ENCODE assay signal across 8 mouse cellular contexts in the genomic region with DNA sequence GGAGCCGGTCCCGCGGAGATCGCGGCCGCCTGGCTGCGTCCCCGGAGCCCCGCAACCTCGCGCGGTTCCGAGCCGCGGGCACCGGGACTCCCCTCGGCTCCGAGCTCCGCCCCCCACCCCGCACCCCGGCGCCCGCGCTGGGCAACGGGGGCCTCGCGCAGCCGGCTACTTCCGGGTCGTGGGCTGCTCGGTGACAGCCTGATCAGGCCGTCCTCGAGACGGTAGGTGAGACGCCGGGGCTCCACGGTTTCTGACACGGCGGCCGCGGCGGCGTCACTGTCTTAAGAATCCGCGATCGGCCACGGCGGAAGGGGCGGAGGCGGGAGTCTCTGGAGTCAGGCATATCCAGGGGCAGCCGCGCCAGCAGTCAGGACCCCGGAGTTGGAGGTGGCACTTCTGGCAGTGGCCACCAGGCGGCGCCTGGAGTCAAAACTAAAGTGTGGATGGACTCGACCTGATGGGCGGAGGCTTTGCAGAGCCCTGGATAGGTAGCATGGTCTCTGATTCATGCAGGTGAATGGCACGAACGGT. TPM values are rescaled to one million over a fixed set of nuclear protein-coding genes. Genes with fewer than 3 reads are reported as not detected.
DNase-seq lines count a peak whose midpoint lies in the region; ATAC-seq and TF ChIP-seq lines count a peak whose summit lies in the region.

A gene (minus strand): TSS at position 278 of the 531 bp plus-strand sequence.

- H3K27me3 ChIP-seq in heart, embryonic 11.5 days (ENCODE audit: control insufficient read depth, insufficient read depth, low read length) = no peaks in the 10 kb centered on the region
- no peaks in the 10 kb centered on the region for H3K27me3 ChIP-seq in kidney, embryonic 16.5 days (ENCODE audit: insufficient read depth, low read length)
- no peaks in the 10 kb centered on the region for H3K27me3 ChIP-seq in liver, adult 2 months (ENCODE audit: control insufficient read depth, insufficient read depth, low read length)
- H3K27me3 ChIP-seq in myocyte (ENCODE audit: control insufficient read depth, insufficient read depth, insufficient read length) = no peaks in the 10 kb centered on the region
- H3K27me3 ChIP-seq in splenic B cell, adult 2 months (ENCODE audit: control insufficient read depth, insufficient read depth, low read length, poor library complexity, severe bottlenecking) = no peaks in the 10 kb centered on the region

- WGBS in heart, embryonic 11.5 days (ENCODE audit: insufficient replicate concordance) = under 1% methylated on average over 46 of the region's 59 CpGs
- under 1% methylated on average over 59 of the region's 59 CpGs for WGBS in kidney, embryonic 16.5 days
- under 1% methylated on average over 44 of the region's 59 CpGs for WGBS in liver, adult 2 months

- peak within 1 kb of the TSS; percentile 88 for H3K9ac ChIP-seq in heart, embryonic 11.5 days (ENCODE audit: low read depth, low read length)
- peak within 1 kb of the TSS; percentile 86 for H3K9ac ChIP-seq in kidney, embryonic 16.5 days (replicated peaks; ENCODE audit: low read length)
- peak within 1 kb of the TSS; percentile 93 for H3K9ac ChIP-seq in liver, adult 2 months (ENCODE audit: low read depth, low read length)

- peak; percentile 95 for DNase-seq in A20 (ENCODE audit: low read depth, low spot score)
- DNase-seq in brain, adult 2 months (ENCODE audit: low read depth, low spot score) = peak; percentile 92
- DNase-seq in liver, adult 2 months (ENCODE audit: extremely low read depth, low read depth, low spot score) = peak; percentile 74
- peak; percentile 94 for DNase-seq in splenic B cell, adult 2 months (ENCODE audit: low read depth, low spot score)

- peak within 1 kb of the TSS; percentile 95 for H3K4me3 ChIP-seq in heart, embryonic 11.5 days (ENCODE audit: low read depth, low read length)
- H3K4me3 ChIP-seq in kidney, embryonic 16.5 days (ENCODE audit: low read length) = peak within 1 kb of the TSS; percentile 89
- H3K4me3 ChIP-seq in liver, adult 2 months (ENCODE audit: insufficient read depth, low read depth, low read length) = peak within 1 kb of the TSS; percentile 73
- H3K4me3 ChIP-seq in myocyte = peak within 1 kb of the TSS; percentile 91

- peak; percentile 90 for TF ChIP-seq CTCF in liver, adult 2 months (IDR thresholded peaks at IDR 0.05; ENCODE audit: low read depth, low read length)

- peak within 1 kb of the TSS; percentile 79 for H3K4me2 ChIP-seq in heart, embryonic 11.5 days
- peak within 1 kb of the TSS; percentile 90 for H3K4me2 ChIP-seq in kidney, embryonic 16.5 days (replicated peaks; ENCODE audit: low read depth, low read length)
- peak within 1 kb of the TSS; percentile 91 for H3K4me2 ChIP-seq in myocyte (ENCODE audit: low read depth)

- peak within 1 kb of the TSS; percentile 82 for H3K27ac ChIP-seq in heart, embryonic 11.5 days (ENCODE audit: low read depth, low read length)
- peak within 1 kb of the TSS; percentile 81 for H3K27ac ChIP-seq in kidney, embryonic 16.5 days (ENCODE audit: low read length)
- H3K27ac ChIP-seq in liver, adult 2 months (replicated peaks; ENCODE audit: insufficient read depth, low read depth, low read length) = peak within 1 kb of the TSS; percentile 98

- ATAC-seq in erythroblast, adult 5-6 weeks (replicated peaks; ENCODE audit: low FRiP score, poor library complexity, severe bottlenecking) = peak; percentile 60
- ATAC-seq in heart, embryonic 11.5 days (replicated peaks; ENCODE audit: insufficient number of reproducible peaks, low FRiP score, low TSS enrichment) = peak; percentile 74
- ATAC-seq in kidney, embryonic 16.5 days (ENCODE audit: low FRiP score, low TSS enrichment) = peak; percentile 77

- peak within 1 kb of the TSS; percentile 83 for H3ac ChIP-seq in myocyte (ENCODE audit: control insufficient read depth, insufficient read length)

- peaks cover 13% of the 10 kb centered on the region; the same call in 1 of the 2 replicates for H3K79me2 ChIP-seq in liver, adult 2 months (ENCODE audit: control insufficient read depth, insufficient read depth, low read length)
- H3K79me2 ChIP-seq in myocyte (ENCODE audit: control insufficient read depth, insufficient read depth) = peaks cover 24% of the 10 kb centered on the region

- H3K36me3 ChIP-seq in heart, embryonic 11.5 days (ENCODE audit: control insufficient read depth, insufficient read depth, low read length) = peaks cover 3% of the 10 kb centered on the region; the same call in 1 of the 2 replicates
- H3K36me3 ChIP-seq in kidney, embryonic 16.5 days (ENCODE audit: insufficient read depth, low read length) = peaks cover 26% of the 10 kb centered on the region
- H3K36me3 ChIP-seq in liver, adult 2 months (ENCODE audit: control insufficient read depth, insufficient read depth, low read length) = peaks cover 15% of the 10 kb centered on the region; the same call in 1 of the 2 replicates
- H3K36me3 ChIP-seq in myocyte (ENCODE audit: control insufficient read depth, insufficient read depth) = peaks cover 7% of the 10 kb centered on the region
- no peaks in the 10 kb centered on the region; the same call in none of the 2 replicates for H3K36me3 ChIP-seq in splenic B cell, adult 2 months (ENCODE audit: control insufficient read depth, insufficient read depth, low read length, poor library complexity, severe bottlenecking)

- H3K9me3 ChIP-seq in heart, embryonic 11.5 days (replicated peaks; ENCODE audit: control insufficient read depth, low read length) = no peaks in the 10 kb centered on the region
- no peaks in the 10 kb centered on the region for H3K9me3 ChIP-seq in kidney, embryonic 16.5 days (ENCODE audit: low read length)

- no peaks in the 10 kb centered on the region; the same call in 1 of the 2 replicates for H3K4me1 ChIP-seq in heart, embryonic 11.5 days (ENCODE audit: control insufficient read depth, insufficient read depth, low read length)
- H3K4me1 ChIP-seq in kidney, embryonic 16.5 days (ENCODE audit: insufficient read depth, low read length) = peaks cover 19% of the 10 kb centered on the region
- peaks cover 11% of the 10 kb centered on the region; the same call in 1 of the 2 replicates for H3K4me1 ChIP-seq in liver, adult 2 months (ENCODE audit: control insufficient read depth, insufficient read depth, low read length)

- TF ChIP-seq POLR2A in liver, adult 2 months (IDR thresholded peaks at IDR 0.05; ENCODE audit: extremely low read depth, insufficient read depth, low read length) = no peak
- TF ChIP-seq POLR2A in myocyte (IDR thresholded peaks at IDR 0.05; ENCODE audit: insufficient read length, low read depth) = peak; percentile 53

TF ChIP-seq in myocyte, 11 proteins besides CTCF, POLR2A, EP300 and RAD21:
- TF ChIP-seq MYOG (IDR thresholded peaks at IDR 0.05; ENCODE audit: control insufficient read depth in 1 of 3, insufficient read depth in 1 of 3, insufficient read length in 2 of 3, low read depth in 2 of 3) (peak in 1 of 3 experiments; percentile 4), MAX (IDR thresholded peaks at IDR 0.05; ENCODE audit: low read depth) (peak; percentile 93), USF1 (IDR thresholded peaks at IDR 0.05; ENCODE audit: low read depth) (no peak)

RNA-seq across cellular contexts. Expression of the gene that starts here (rescaled TPM):
- 20.7 and 25.0 TPM in 2 replicates for total RNA-seq in erythroblast, adult 5-6 weeks (2015; ENCODE audit: low replicate concordance)
- total RNA-seq in erythroblast, adult 5-6 weeks (2017; ENCODE audit: low replicate concordance) = 73.7 and 98.8 TPM in 2 replicates
- polyA plus RNA-seq in heart, embryonic 11.5 days (2014; fragmentation: Nextera tagmentation; extraction: Ambion mirVana) = 36.8 and 37.1 TPM in 2 replicates
- 68.9 and 73.7 TPM in 2 replicates for polyA plus RNA-seq in kidney, embryonic 16.5 days (2015; fragmentation: Nextera tagmentation; extraction: Ambion mirVana)
- 59.9 and 61.4 TPM in 2 replicates for total RNA-seq in liver, adult 2 months (2014; rRNA removed)
- polyA plus RNA-seq in liver, adult 2 months (2012; rRNA removed) = 77.1 and 82.8 TPM in 2 replicates
- polyA plus RNA-seq in myocyte (2012; fragmentation: generic; extraction: Trizol) = 77.0 TPM

Comparison
In these comparisons a context has a peak if more than half of its experiments do, and no peak if none do; other contexts are left out.
1. Peak in every context shown above with its lines: DNase-seq, ATAC-seq, H3K4me3 ChIP-seq and H3K27ac ChIP-seq.